ENCODE assay signal across 8 mouse cellular contexts in genomic region chr6:127965497-127965896, GRCm38 (mm10).
A peak's percentile ranks its signal among the peaks of the same experiment; 100 is the strongest.
DNase-seq lines count a peak whose midpoint lies in the region; ATAC-seq and TF ChIP-seq lines count a peak whose summit lies in the region.

No protein-coding gene starts in this region.

- DNase-seq in lung, postnatal 25 days (ENCODE audit: low spot score), result no peak
- peak; percentile 51 for DNase-seq in embryo, embryonic 11 days
- DNase-seq in B cell, adult 2 months, result no peak
- no peak for DNase-seq in urinary bladder, adult 2 months (ENCODE audit: low spot score)

- H3K36me3 ChIP-seq in lung, embryonic 15.5 days, result peaks cover 25% of the 10 kb centered on the region
- H3K36me3 ChIP-seq in hindbrain, embryonic 15.5 days, result no peaks in the 10 kb centered on the region

- H3K9me3 ChIP-seq in lung, embryonic 15.5 days, result no peaks in the 10 kb centered on the region
- H3K9me3 ChIP-seq in hindbrain, embryonic 15.5 days, result no peaks in the 10 kb centered on the region

- no peak overlapping the region for H3K4me2 ChIP-seq in lung, embryonic 15.5 days
- H3K4me2 ChIP-seq in hindbrain, embryonic 15.5 days, result no peak overlapping the region

- no peaks in the 10 kb centered on the region for H3K4me1 ChIP-seq in lung, embryonic 15.5 days
- H3K4me1 ChIP-seq in hindbrain, embryonic 15.5 days (replicated peaks), result no peaks in the 10 kb centered on the region; the same call in 1 of the 2 replicates
- peaks cover 4% of the 10 kb centered on the region; the same call in 1 of the 2 replicates for H3K4me1 ChIP-seq in olfactory bulb, adult 2 months (ENCODE audit: control insufficient read depth, insufficient read depth, low read length)

- H3K27me3 ChIP-seq in lung, embryonic 15.5 days, result no peaks in the 10 kb centered on the region
- H3K27me3 ChIP-seq in hindbrain, embryonic 15.5 days, result no peaks in the 10 kb centered on the region

- H3K9ac ChIP-seq in lung, embryonic 15.5 days, result no peak overlapping the region
- H3K9ac ChIP-seq in hindbrain, embryonic 15.5 days, result no peak overlapping the region

- no peak for TF ChIP-seq POLR2A in olfactory bulb, adult 2 months (IDR thresholded peaks at IDR 0.05; ENCODE audit: insufficient read depth, low read depth, low read length)

- ATAC-seq in lung, embryonic 15.5 days (ENCODE audit: borderline replicate concordance, extremely low read depth, low FRiP score, low TSS enrichment), result peak; percentile 12; the same call in 1 of the 2 replicates
- ATAC-seq in hindbrain, embryonic 15.5 days (ENCODE audit: low FRiP score, low read depth), result 0 out of 2 replicates have a peak, but pooled peaks have one; percentile 21
- no peak for ATAC-seq in erythroid progenitor cell, adult 5-6 weeks (replicated peaks; ENCODE audit: low FRiP score, poor library complexity, severe bottlenecking)

- H3K4me3 ChIP-seq in lung, embryonic 15.5 days, result no peak overlapping the region
- no peak overlapping the region for H3K4me3 ChIP-seq in hindbrain, embryonic 15.5 days
- H3K4me3 ChIP-seq in olfactory bulb, adult 2 months (ENCODE audit: insufficient read depth, low read depth, low read length), result no peak overlapping the region

- no peak overlapping the region for H3K27ac ChIP-seq in lung, embryonic 15.5 days
- no peak overlapping the region for H3K27ac ChIP-seq in hindbrain, embryonic 15.5 days (replicated peaks)
- H3K27ac ChIP-seq in olfactory bulb, adult 2 months (ENCODE audit: insufficient read depth, low read depth, low read length), result no peak overlapping the region

- WGBS in lung, embryonic 15.5 days, result 51% methylated on average over 8 of the region's 8 CpGs
- WGBS in hindbrain, embryonic 15.5 days, result 42% methylated on average over 8 of the region's 8 CpGs
- WGBS in olfactory bulb, adult 2 months, result 37% methylated on average over 8 of the region's 8 CpGs

- peak; percentile 46; the same call in 1 of the 2 replicates for TF ChIP-seq CTCF in olfactory bulb, adult 2 months (IDR thresholded peaks at IDR 0.05; ENCODE audit: insufficient read depth, low read depth, low read length)
